Mouse (Mus musculus) G1E (cell line): ENCODE results near the gene Bach2. TPM values are rescaled to one million over a fixed set of nuclear protein-coding genes. Genes with fewer than 3 reads are reported as not detected.

ENCODE experiments used
- ATAC-seq: 2 replicates; pipeline ENCODE4 v1.8.0; 2016; ENCODE audit warnings: mild to moderate bottlenecking; ENCODE audit not compliant: insufficient number of reproducible peaks, poor library complexity, low FRiP score, severe bottlenecking; ENCODE audit errors: extremely low read depth
- DNase-seq: peaks from one replicate; pipeline ENCODE4 v3.0.0; 2012; ENCODE audit warnings: low spot score
- H3K27me3 ChIP-seq: 2 replicates; pipeline ENCODE4 v1.6.1; 2012; ENCODE audit warnings: mild to moderate bottlenecking, low read length, inconsistent platforms; ENCODE audit not compliant: insufficient read depth
- H3K36me3 ChIP-seq: replicated peaks from 2 replicates; pipeline ENCODE3; 2012; ENCODE audit warnings: mild to moderate bottlenecking, inconsistent platforms
- H3K4me1 ChIP-seq: 2 replicates; pipeline ENCODE4 v1.6.1; 2012; ENCODE audit warnings: low read depth, low read length, inconsistent platforms, mixed read lengths; ENCODE audit not compliant: insufficient read depth
- H3K4me3 ChIP-seq: 2 replicates; pipeline ENCODE4 v1.5.1; 2012; ENCODE audit warnings: low read depth, mild to moderate bottlenecking, inconsistent platforms, low read length, moderate library complexity, mixed read lengths
- H3K9me3 ChIP-seq: replicated peaks from 2 replicates; pipeline ENCODE4 v1.6.1; 2012; ENCODE audit warnings: inconsistent platforms
- CTCF ChIP-seq: IDR thresholded peaks from 2 replicates; pipeline ENCODE4 v1.5.1; 2012; ENCODE audit warnings: low read depth, low read length, inconsistent platforms, mixed read lengths
- GATA1 ChIP-seq: IDR thresholded peaks from 2 replicates; pipeline ENCODE4 v1.6.1; 2012; ENCODE audit warnings: borderline replicate concordance, low read length, inconsistent platforms, mixed read lengths
- GATA2 ChIP-seq: IDR thresholded peaks from 2 replicates; pipeline ENCODE4 v1.6.1; 2012; ENCODE audit warnings: low read depth, low read length, inconsistent platforms, borderline replicate concordance
- POLR2AphosphoS5 ChIP-seq: IDR thresholded peaks from 2 replicates; pipeline ENCODE4 v1.6.1; 2012; ENCODE audit warnings: low read depth, low read length, inconsistent platforms; ENCODE audit not compliant: insufficient replicate concordance
- TAL1 ChIP-seq: conservative IDR thresholded peaks from 2 replicates; pipeline ENCODE4 v1.6.1; 2012; ENCODE audit warnings: low read depth, low read length, inconsistent platforms, mixed read lengths
- polyA plus RNA-seq: library from polyadenylated mRNA; stranded (reverse); fragments of >175 nt; gene quantifications from 2 replicates; pipeline ENCODE4 v1.2.3, GENCODE M21; 2012
- total RNA-seq, 2 experiments: library from RNA; stranded (forward) in 1 of 2; stranded (reverse) in 1 of 2; fragments of 200-1000 nt in 1 of 2; fragments of >200 nt in 1 of 2; fragmentation: Nextera tagmentation in 1 of 2; gene quantifications; 2 replicates each; pipeline ENCODE4 v1.2.3; 2014 to 2017

Gene Bach2
- total and polyA plus RNA-seq, 3 experiments = 0.22 to 2.2 TPM; not detected in 1

GRCm38 (mm10) chr4:32212593-32212992 lies 26.0 kb upstream of the Bach2 start:
- no peak for DNase-seq
- Histone ChIP-seq H3K27me3 (no peaks in the 10 kb centered on the region), H3K4me3 (no peak overlapping the region), H3K4me1 (no peaks in the 10 kb centered on the region), H3K36me3 (no peaks in the 10 kb centered on the region), H3K9me3 (no peaks in the 10 kb centered on the region)
- TF ChIP-seq CTCF (no peak), POLR2AphosphoS5 (no peak), GATA2 (no peak), TAL1 (no peak)
- ATAC-seq = no peak

- H3K4me3 ChIP-seq = no peak overlapping the region
- no peaks in the 10 kb centered on the region for H3K27me3 ChIP-seq
- ATAC-seq = no peak
- DNase-seq = no peak
- H3K4me1 ChIP-seq = no peaks in the 10 kb centered on the region
- TF ChIP-seq POLR2AphosphoS5 = no peak
- no peak for TF ChIP-seq TAL1
- no peak for TF ChIP-seq GATA1
- no peak for TF ChIP-seq GATA2
- TF ChIP-seq CTCF = no peak
- no peaks in the 10 kb centered on the region for H3K9me3 ChIP-seq
- H3K36me3 ChIP-seq = no peaks in the 10 kb centered on the region
Observed at GRCm38 (mm10) chr4:32216466-32216865, 22.1 kb upstream of the Bach2 start.

GRCm38 (mm10) chr4:32217016-32217415 lies 21.6 kb upstream of the Bach2 start:
- Histone ChIP-seq H3K27me3 (no peaks in the 10 kb centered on the region), H3K9me3 (no peaks in the 10 kb centered on the region), H3K4me1 (no peaks in the 10 kb centered on the region), H3K4me3 (no peak overlapping the region), H3K36me3 (no peaks in the 10 kb centered on the region)
- ATAC-seq (no peak), DNase-seq (no peak)
- TF ChIP-seq POLR2AphosphoS5 = no peak

GRCm38 (mm10) chr4:32217593-32217992 lies 21.0 kb upstream of the Bach2 start:
- Histone ChIP-seq H3K4me1 (no peaks in the 10 kb centered on the region), H3K9me3 (no peaks in the 10 kb centered on the region), H3K27me3 (no peaks in the 10 kb centered on the region), H3K4me3 (no peak overlapping the region), H3K36me3 (no peaks in the 10 kb centered on the region)
- no peak for TF ChIP-seq CTCF
- TF ChIP-seq GATA2 = no peak
- no peak for TF ChIP-seq GATA1
- no peak for TF ChIP-seq POLR2AphosphoS5
- no peak for TF ChIP-seq TAL1
- DNase-seq = no peak
- no peak for ATAC-seq

GRCm38 (mm10) chr4:32218371-32218770 lies 20.2 kb upstream of the Bach2 start:
- Histone ChIP-seq H3K9me3 (no peaks in the 10 kb centered on the region), H3K27me3 (no peaks in the 10 kb centered on the region), H3K4me3 (no peak overlapping the region), H3K36me3 (no peaks in the 10 kb centered on the region), H3K4me1 (no peaks in the 10 kb centered on the region)
- TF ChIP-seq GATA2 (no peak), POLR2AphosphoS5 (no peak), TAL1 (no peak), CTCF (no peak), GATA1 (no peak)
- DNase-seq = no peak
- no peak for ATAC-seq

- ATAC-seq (no peak), DNase-seq (no peak)
- Histone ChIP-seq H3K4me1 (no peaks in the 10 kb centered on the region), H3K9me3 (no peaks in the 10 kb centered on the region), H3K4me3 (no peak overlapping the region), H3K36me3 (no peaks in the 10 kb centered on the region), H3K27me3 (no peaks in the 10 kb centered on the region)
- TF ChIP-seq GATA1 (no peak), TAL1 (no peak), POLR2AphosphoS5 (no peak), CTCF (no peak), GATA2 (no peak)
Observed at GRCm38 (mm10) chr4:32219428-32220128, 19.0 kb upstream of the Bach2 start.

- Histone ChIP-seq H3K9me3 (no peaks in the 10 kb centered on the region), H3K36me3 (no peaks in the 10 kb centered on the region), H3K4me3 (no peak overlapping the region), H3K4me1 (no peaks in the 10 kb centered on the region), H3K27me3 (no peaks in the 10 kb centered on the region)
- DNase-seq (no peak), ATAC-seq (no peak)
- TF ChIP-seq GATA2 = no peak
- TF ChIP-seq POLR2AphosphoS5 = no peak
- TF ChIP-seq GATA1 = no peak
- TF ChIP-seq TAL1 = no peak
- TF ChIP-seq CTCF = no peak
Observed at GRCm38 (mm10) chr4:32220129-32220491, 18.5 kb upstream of the Bach2 start.
